Mouse (Mus musculus) lung, adult 2 months (tissue): ENCODE data around the gene Dffa.

ENCODE experiments used
- CTCF ChIP-seq: fragments of 200-500 bp; IDR thresholded peaks from 2 replicates; pipeline ENCODE4 v1.5.1; 2011; ENCODE audit warnings: mild to moderate bottlenecking, low read length, control low read depth; ENCODE audit not compliant: insufficient read depth
- POLR2A ChIP-seq: fragments of 200-500 bp; IDR thresholded peaks from 2 replicates; pipeline ENCODE4 v1.6.1; 2011; ENCODE audit warnings: low read depth, mild to moderate bottlenecking, control low read depth, low read length, borderline replicate concordance; ENCODE audit errors: extremely low read depth

DNA sequence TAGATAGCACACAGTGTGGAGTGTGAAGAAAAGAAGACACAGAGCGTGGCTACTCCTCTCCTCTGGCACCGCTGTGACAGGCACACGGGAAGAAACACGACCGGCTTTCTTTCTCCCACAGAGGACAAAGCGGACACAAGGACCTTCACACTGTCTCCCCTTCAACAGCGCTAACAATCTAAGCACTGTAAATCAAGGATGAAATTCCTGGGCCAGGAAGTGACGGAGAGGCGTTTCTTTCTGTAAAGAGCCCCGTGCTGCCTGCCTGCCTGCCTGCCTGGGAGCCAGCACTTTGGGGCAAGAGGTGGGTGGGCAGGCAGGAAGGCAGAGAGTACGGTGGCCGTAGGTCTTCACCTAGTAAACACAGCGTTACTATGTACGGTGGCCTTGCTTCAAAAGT is 46.5 kb upstream of the Dffa start:
- TF ChIP-seq CTCF (no peak), POLR2A (no peak)
